Mouse (Mus musculus) MEL (cell line): ENCODE measurements at regions not wholly inside any gene's neighbourhood (a gene's known extent, or its start where the extent isn't known, plus 50 kb on each side); places are given as distances from the start of the nearest gene placed in this dataset.
"Not testable (repeated sequence)": the region's sequence is repeated elsewhere in the genome, so short reads cannot be mapped to it uniquely, and the experiment has no call there.

Experiments used
- CHD2 ChIP-seq: IDR thresholded peaks from 2 replicates; pipeline ENCODE4 v1.6.1; 2011; ENCODE audit warnings: low read length, improper control_type of control experiment
- GABPA ChIP-seq: IDR thresholded peaks from 2 replicates; pipeline ENCODE4 v1.6.1; 2012; ENCODE audit warnings: low read depth, mild to moderate bottlenecking, inconsistent platforms, low read length, improper control_type of control experiment, moderate library complexity
- POLR2A ChIP-seq, 2 experiments: IDR thresholded peaks; 2 replicates each; pipeline ENCODE4 v1.6.1; 2011 to 2012; ENCODE audit warnings: low read length in 2 of 2, mild to moderate bottlenecking in 2 of 2, control low read depth in 1 of 2, improper control_type of control experiment in 1 of 2, low read depth in 1 of 2, moderate library complexity in 1 of 2; ENCODE audit not compliant: control insufficient read depth in 1 of 2, insufficient read depth in 1 of 2, poor library complexity in 1 of 2

DNA sequence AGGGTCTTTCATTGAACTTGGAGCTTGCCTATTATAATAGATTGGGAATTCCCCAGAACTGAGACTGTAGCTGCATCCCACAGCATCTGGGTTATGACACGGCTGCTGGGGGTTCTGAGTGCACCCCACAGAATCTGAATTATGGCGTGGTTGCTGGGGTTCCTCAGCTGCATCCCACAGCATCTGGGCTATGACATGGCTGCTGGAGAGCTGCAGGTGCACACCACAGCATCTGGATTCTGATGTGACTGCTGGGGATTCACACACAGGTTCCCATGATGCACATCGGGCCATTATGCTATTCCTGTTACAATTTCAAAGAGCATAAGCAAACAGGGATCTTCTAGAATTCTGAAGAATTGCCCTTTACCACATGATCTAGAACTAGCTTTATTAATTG is 585.0 kb upstream of the Olfr1507 start:
- not testable (repeated sequence) for TF ChIP-seq POLR2A (IDR thresholded peaks at IDR 0.05; ENCODE audit: control insufficient read depth in 1 of 2, insufficient read depth in 1 of 2, low read depth in 1 of 2, low read length in 2 of 2, poor library complexity in 1 of 2); GABPA; CHD2
